Mouse (Mus musculus) liver, embryonic 16.5 days (tissue): ENCODE measurements around the gene Ankfn1. TPM values are rescaled to one million over a fixed set of nuclear protein-coding genes. Genes with fewer than 3 reads are reported as not detected.

ENCODE experiments used
- ATAC-seq: fragments of 200-750 bp; cut with Nextera tagmentation; 2 replicates; pipeline ENCODE4 v1.8.0; 2017; ENCODE audit warnings: low read depth, mild to moderate bottlenecking, moderate number of reproducible peaks, moderate library complexity
- H3K27ac ChIP-seq: fragments of 300-500 bp; sonication (generic); 2 replicates; pipeline ENCODE4 v1.5.1; 2014; ENCODE audit warnings: mild to moderate bottlenecking, low read length
- H3K27me3 ChIP-seq: fragments of 300-500 bp; sonication (generic); 2 replicates; pipeline ENCODE4 v1.6.1; 2014; ENCODE audit warnings: low read depth, low read length, mixed read lengths; ENCODE audit not compliant: control insufficient read depth, insufficient read depth
- H3K36me3 ChIP-seq: fragments of 300-500 bp; sonication (generic); 2 replicates; pipeline ENCODE4 v1.6.1; 2014; ENCODE audit warnings: mild to moderate bottlenecking; ENCODE audit not compliant: control insufficient read depth, insufficient read depth
- H3K4me1 ChIP-seq: fragments of 300-500 bp; sonication (generic); 2 replicates; pipeline ENCODE4 v1.6.1; 2014; ENCODE audit warnings: low read depth, low read length, mixed read lengths; ENCODE audit not compliant: control insufficient read depth
- H3K4me2 ChIP-seq: fragments of 300-500 bp; sonication (generic); 2 replicates; pipeline ENCODE4 v1.6.1; 2014; ENCODE audit warnings: low read depth, low read length, mixed read lengths
- H3K4me3 ChIP-seq: fragments of 300-500 bp; sonication (generic); 2 replicates; pipeline ENCODE4 v1.5.1; 2014; ENCODE audit warnings: low read depth, mild to moderate bottlenecking, low read length
- H3K9ac ChIP-seq: fragments of 300-500 bp; sonication (generic); 2 replicates; pipeline ENCODE4 v1.6.1; 2014; ENCODE audit warnings: low read depth, low read length
- H3K9me3 ChIP-seq: fragments of 300-500 bp; sonication (generic); replicated peaks from 2 replicates; pipeline ENCODE4 v1.6.1; 2016; ENCODE audit warnings: low read length; ENCODE audit not compliant: control insufficient read depth
- WGBS: fragments of 180-500 bp; shearing (Covaris S2); extraction: QIAGEN DNeasy Blood & Tissue Kit; methylation state at CpG from one replicate; pipeline ENCODE4 v1.1.7; 2014; ENCODE audit not compliant: insufficient replicate concordance; 5-methylcytosine and 5-hydroxymethylcytosine counted together
- polyA plus RNA-seq: library from polyadenylated mRNA; unstranded; fragments of >200 nt; fragmentation: Nextera tagmentation; extraction: Ambion mirVana; gene quantifications from 2 replicates; pipeline ENCODE4 v1.2.1, GENCODE M21; 2015

The Ankfn1 gene
- polyA plus RNA-seq: not detected in 2 replicates

DNA sequence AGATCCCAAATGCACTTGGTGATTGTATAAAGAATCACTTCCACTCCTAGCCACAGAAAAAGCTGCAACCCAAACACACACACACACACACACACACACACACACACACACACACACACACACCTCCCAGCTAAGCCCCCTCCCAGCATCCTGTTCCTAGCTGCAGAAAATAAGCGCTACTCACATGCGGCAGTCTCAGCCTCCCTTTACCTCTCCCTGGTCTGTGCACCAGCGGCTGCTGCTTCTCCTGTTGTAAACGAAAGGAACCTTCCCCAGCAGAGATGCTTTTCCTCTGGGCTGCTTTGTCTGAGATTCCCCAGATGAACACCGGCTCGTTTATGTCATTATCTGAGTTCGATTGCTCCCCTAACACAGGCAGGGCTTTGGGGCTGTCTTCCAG is at the start of gene Ankfn1:
Ankfn1 (minus strand) TSS at position 223 of the 400 bp plus-strand sequence.
- Histone ChIP-seq H3K36me3 (no peaks in the 10 kb centered on the region), H3K4me3 (no peak within 1 kb of the TSS), H3K4me2 (no peak within 1 kb of the TSS), H3K27me3 (no peaks in the 10 kb centered on the region), H3K9ac (no peak within 1 kb of the TSS), H3K9me3 (no peaks in the 10 kb centered on the region), H3K4me1 (no peaks in the 10 kb centered on the region), H3K27ac (no peak within 1 kb of the TSS)
- no peak for ATAC-seq
- 30% methylated on average over 7 of the region's 7 CpGs for WGBS

DNA sequence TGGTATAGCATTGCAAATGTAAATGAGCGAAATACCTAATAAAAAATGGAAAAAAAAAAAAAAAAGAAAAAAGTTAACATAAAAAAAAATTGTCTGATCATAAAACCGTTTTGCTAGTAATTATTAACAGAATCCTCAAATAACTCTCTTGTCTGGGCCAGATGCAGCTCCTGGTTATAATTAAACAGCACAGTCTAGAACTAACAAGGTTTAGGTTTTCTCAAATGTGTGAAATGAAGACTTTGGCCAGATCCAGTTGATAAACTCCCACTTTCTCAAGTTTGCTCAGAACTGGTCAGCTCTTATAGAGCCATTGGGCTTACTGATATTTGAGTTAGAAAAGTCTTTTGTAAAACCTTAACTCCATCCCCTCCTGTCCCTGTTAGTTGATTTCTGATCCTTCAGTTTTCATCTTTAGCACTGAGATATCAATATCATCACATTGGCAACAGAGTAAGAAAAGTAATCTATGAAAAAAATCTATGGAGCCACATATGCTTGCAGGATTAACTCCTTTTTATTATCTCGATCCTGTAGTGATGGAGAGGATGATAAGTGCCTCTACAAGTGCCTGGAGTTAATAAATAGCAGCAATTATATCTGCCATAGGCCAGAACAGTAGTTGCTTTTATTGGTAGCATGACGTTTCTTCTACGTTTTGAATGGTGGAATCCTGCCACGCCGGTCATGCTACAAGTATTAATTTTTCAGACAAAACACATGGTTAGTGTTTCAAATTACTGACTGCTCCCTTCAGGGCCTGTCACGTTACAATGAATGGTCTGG is 46.4 kb upstream of the Ankfn1 start:
- no peaks in the 10 kb centered on the region for H3K27me3 ChIP-seq
- H3K36me3 ChIP-seq: no peaks in the 10 kb centered on the region
- H3K9ac ChIP-seq: no peak overlapping the region
- no peaks in the 10 kb centered on the region for H3K9me3 ChIP-seq
- no peak overlapping the region for H3K4me2 ChIP-seq
- ATAC-seq: no peak
- H3K4me1 ChIP-seq: no peaks in the 10 kb centered on the region
- 60% methylated on average over 8 of the region's 8 CpGs for WGBS
- H3K27ac ChIP-seq: no peak overlapping the region
- no peak overlapping the region for H3K4me3 ChIP-seq

DNA sequence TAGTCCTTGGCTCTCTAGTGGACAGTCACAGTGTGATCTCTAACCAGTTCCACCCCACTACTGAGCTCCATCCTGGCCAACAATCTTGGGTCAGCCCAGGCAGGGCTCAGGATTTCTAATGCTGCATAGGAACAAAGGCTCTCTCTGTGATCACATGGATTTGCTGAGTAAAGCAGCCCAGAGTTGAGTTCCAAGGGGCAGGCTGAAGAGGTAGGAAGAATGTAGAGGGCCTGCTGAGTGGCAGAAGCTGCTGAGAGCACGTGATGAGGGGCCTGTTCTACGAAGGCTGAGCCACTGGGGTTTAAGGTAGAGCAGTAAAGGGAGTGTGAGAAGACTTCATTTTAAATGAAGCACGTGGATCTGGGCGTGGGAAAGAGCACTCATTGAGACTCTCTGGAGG is 41.1 kb upstream of the Ankfn1 start:
- Histone ChIP-seq H3K4me3 (no peak overlapping the region), H3K4me1 (no peaks in the 10 kb centered on the region), H3K36me3 (no peaks in the 10 kb centered on the region), H3K4me2 (no peak overlapping the region), H3K9ac (no peak overlapping the region), H3K27me3 (no peaks in the 10 kb centered on the region), H3K9me3 (no peaks in the 10 kb centered on the region), H3K27ac (no peak overlapping the region)
- 40% methylated on average over 4 of the region's 4 CpGs for WGBS
- no peak for ATAC-seq

GRCm38 (mm10) chr11:89811403-89811802 is 34.0 kb upstream of the Ankfn1 start:
- no peak overlapping the region for H3K9ac ChIP-seq
- H3K36me3 ChIP-seq: no peaks in the 10 kb centered on the region
- H3K27me3 ChIP-seq: no peaks in the 10 kb centered on the region
- H3K9me3 ChIP-seq: no peaks in the 10 kb centered on the region
- WGBS: 35% methylated on average over 1 of the region's 1 CpGs
- no peaks in the 10 kb centered on the region for H3K4me1 ChIP-seq
- ATAC-seq: no peak
- no peak overlapping the region for H3K27ac ChIP-seq
- no peak overlapping the region for H3K4me3 ChIP-seq
- no peak overlapping the region for H3K4me2 ChIP-seq

GRCm38 (mm10) chr11:89807998-89808397 is 30.5 kb upstream of the Ankfn1 start:
- Histone ChIP-seq H3K36me3 (no peaks in the 10 kb centered on the region), H3K4me2 (no peak overlapping the region), H3K27ac (no peak overlapping the region), H3K9me3 (no peaks in the 10 kb centered on the region), H3K9ac (no peak overlapping the region), H3K27me3 (no peaks in the 10 kb centered on the region), H3K4me3 (no peak overlapping the region), H3K4me1 (no peaks in the 10 kb centered on the region)
- ATAC-seq: no peak
- 55% methylated on average over 11 of the region's 11 CpGs for whole genome bisulfite sequencing

- no peak overlapping the region for H3K27ac ChIP-seq
- H3K4me2 ChIP-seq: no peak overlapping the region
- WGBS: 48% methylated on average over 5 of the region's 5 CpGs
- ATAC-seq: no peak
- no peak overlapping the region for H3K4me3 ChIP-seq
- H3K27me3 ChIP-seq: no peaks in the 10 kb centered on the region
- no peaks in the 10 kb centered on the region for H3K36me3 ChIP-seq
- H3K9ac ChIP-seq: no peak overlapping the region
- H3K9me3 ChIP-seq: no peaks in the 10 kb centered on the region
- H3K4me1 ChIP-seq: no peaks in the 10 kb centered on the region
Measured at GRCm38 (mm10) chr11:89804822-89805221, 27.4 kb upstream of the Ankfn1 start.

DNA sequence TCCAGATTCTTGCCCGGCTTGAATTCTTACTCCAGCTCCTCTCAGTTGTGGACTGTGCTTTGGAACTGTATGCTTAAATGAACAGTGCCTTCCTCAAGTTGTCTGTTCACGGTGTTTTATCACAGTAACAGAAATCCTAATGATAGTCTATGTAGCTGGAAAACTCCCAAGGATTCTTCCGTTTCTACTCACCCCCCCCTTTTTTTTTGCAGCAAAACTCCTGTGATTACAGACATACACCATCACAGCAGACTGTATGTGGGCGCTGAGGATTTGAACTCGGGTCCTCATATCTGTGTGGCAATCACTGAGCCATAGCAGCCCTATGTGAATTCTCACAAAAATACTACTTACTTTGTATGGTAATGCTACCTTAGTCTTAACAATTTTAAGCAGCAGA is 26.5 kb upstream of the Ankfn1 start:
- Histone ChIP-seq H3K27me3 (no peaks in the 10 kb centered on the region), H3K4me1 (no peaks in the 10 kb centered on the region), H3K4me2 (no peak overlapping the region), H3K36me3 (no peaks in the 10 kb centered on the region), H3K27ac (no peak overlapping the region), H3K4me3 (no peak overlapping the region), H3K9me3 (no peaks in the 10 kb centered on the region), H3K9ac (no peak overlapping the region)
- no peak for ATAC-seq
- 53% methylated on average over 5 of the region's 5 CpGs for WGBS

GRCm38 (mm10) chr11:89792709-89793108 is 15.3 kb upstream of the Ankfn1 start:
- ATAC-seq: no peak
- no peaks in the 10 kb centered on the region for H3K9me3 ChIP-seq
- H3K4me3 ChIP-seq: no peak overlapping the region
- 54% methylated on average over 3 of the region's 3 CpGs for WGBS
- no peaks in the 10 kb centered on the region for H3K36me3 ChIP-seq
- no peak overlapping the region for H3K9ac ChIP-seq
- H3K4me2 ChIP-seq: no peak overlapping the region
- H3K4me1 ChIP-seq: no peaks in the 10 kb centered on the region
- no peaks in the 10 kb centered on the region for H3K27me3 ChIP-seq
- H3K27ac ChIP-seq: no peak overlapping the region

GRCm38 (mm10) chr11:89776070-89776469 is 1.4 kb downstream of the Ankfn1 start:
- no peak overlapping the region for H3K4me3 ChIP-seq
- H3K4me2 ChIP-seq: no peak overlapping the region
- no peaks in the 10 kb centered on the region for H3K4me1 ChIP-seq
- H3K27ac ChIP-seq: no peak overlapping the region
- no peak overlapping the region for H3K9ac ChIP-seq
- no peaks in the 10 kb centered on the region for H3K27me3 ChIP-seq
- no peaks in the 10 kb centered on the region for H3K36me3 ChIP-seq
- 63% methylated on average over 3 of the region's 3 CpGs for WGBS
- no peaks in the 10 kb centered on the region for H3K9me3 ChIP-seq
- no peak for ATAC-seq
